Mouse (Mus musculus): Measurements from ENCODE around the gene Ttc9c. TPM values are rescaled to one million over a fixed set of nuclear protein-coding genes. Genes with fewer than 3 reads are reported as not detected.
A peak's percentile ranks its signal among the peaks of the same experiment; 100 is the strongest.

Gene Ttc9c
- polyA plus RNA-seq, 1 experiment from 2014 or later = 32.9 TPM

- Histone ChIP-seq H3K4me1 (peaks cover 19% of the 10 kb centered on the region), H3K36me3 (peaks cover 34% of the 10 kb centered on the region), H3K9ac (peak within 1 kb of the TSS; percentile 84), H3K9me3 (no peaks in the 10 kb centered on the region), H3K4me2 (peak within 1 kb of the TSS; percentile 84), H3K4me3 (peak within 1 kb of the TSS; percentile 76), H3K27me3 (replicated peaks) (no peaks in the 10 kb centered on the region), H3K27ac (replicated peaks) (peak within 1 kb of the TSS; percentile 90)
- under 1% methylated on average over 30 of the region's 30 CpGs for WGBS
- peak; percentile 97 for ATAC-seq (ENCODE audit: extremely low read depth, insufficient number of reproducible peaks, low FRiP score, low TSS enrichment)
Observed at GRCm38 (mm10) chr19:8802130-8802821, 16.9 kb downstream of the Ttc9c start, which contains the start of gene Zbtb3. Zbtb3 (plus strand) TSS chr19:8802555.

- H3K27me3 ChIP-seq (replicated peaks) = no peaks in the 10 kb centered on the region
- peak overlapping the region; percentile 93; the same call in 1 of the 2 replicates for H3K4me3 ChIP-seq
- peak overlapping the region; percentile 94; the same call in 1 of the 2 replicates for H3K9ac ChIP-seq
- no peak overlapping the region for H3K27ac ChIP-seq (replicated peaks)
- H3K4me2 ChIP-seq = peak overlapping the region; percentile 96
- peaks cover 28% of the 10 kb centered on the region for H3K36me3 ChIP-seq
- H3K9me3 ChIP-seq = no peaks in the 10 kb centered on the region
- no peak for ATAC-seq (ENCODE audit: extremely low read depth, insufficient number of reproducible peaks, low FRiP score, low TSS enrichment)
- peaks cover 22% of the 10 kb centered on the region for H3K4me1 ChIP-seq
Observed at GRCm38 (mm10) chr19:8798947-8799315, 20.2 kb downstream of the Ttc9c start.

DNA sequence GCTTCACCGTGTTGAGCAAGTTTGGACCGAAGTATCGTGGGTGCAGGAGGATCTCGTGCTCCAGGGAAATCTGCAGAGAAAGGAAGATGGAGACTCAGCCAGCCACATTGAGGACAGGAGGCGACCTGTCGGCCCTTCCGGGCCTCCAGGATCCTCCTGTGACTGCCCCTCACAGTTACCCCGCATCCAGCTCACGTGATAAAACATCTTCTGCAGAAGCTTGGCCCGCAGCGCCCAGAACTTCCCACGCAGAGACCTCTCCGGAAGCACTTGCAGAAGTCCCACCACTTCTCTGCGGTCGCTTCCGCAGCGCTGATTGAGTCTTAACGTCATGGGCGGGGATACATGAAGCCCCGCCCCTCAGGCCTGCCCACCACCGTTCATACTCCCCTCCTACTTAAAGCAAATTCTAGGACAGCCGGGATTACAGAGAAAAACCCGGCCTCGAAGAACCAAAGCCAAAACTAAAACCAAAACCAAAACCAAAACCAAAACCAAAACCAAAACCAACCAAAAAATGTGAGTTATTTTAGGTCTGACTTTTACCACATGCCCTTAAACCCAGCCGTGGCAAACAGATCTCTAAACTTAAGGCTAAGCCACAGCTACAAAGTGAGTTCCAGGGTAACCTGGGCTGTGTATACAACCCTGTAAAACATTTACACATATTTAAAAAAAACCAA, 20.7 kb downstream of the Ttc9c start, which contains the start of gene Polr2g:
Gene Polr2g (minus strand): TSS at position 314 of the 683 bp plus-strand sequence.
- no peaks in the 10 kb centered on the region for H3K9me3 ChIP-seq
- WGBS = 1% methylated on average over 25 of the region's 25 CpGs
- H3K4me2 ChIP-seq = peak within 1 kb of the TSS; percentile 96
- H3K4me3 ChIP-seq = peak within 1 kb of the TSS; percentile 93
- peak; percentile 69; the same call in 1 of the 2 replicates for ATAC-seq (ENCODE audit: extremely low read depth, insufficient number of reproducible peaks, low FRiP score, low TSS enrichment)
- H3K4me1 ChIP-seq = peaks cover 22% of the 10 kb centered on the region
- peak within 1 kb of the TSS; percentile 80 for H3K27ac ChIP-seq (replicated peaks)
- H3K9ac ChIP-seq = peak within 1 kb of the TSS; percentile 94
- H3K27me3 ChIP-seq (replicated peaks) = no peaks in the 10 kb centered on the region
- peaks cover 32% of the 10 kb centered on the region for H3K36me3 ChIP-seq

DNA sequence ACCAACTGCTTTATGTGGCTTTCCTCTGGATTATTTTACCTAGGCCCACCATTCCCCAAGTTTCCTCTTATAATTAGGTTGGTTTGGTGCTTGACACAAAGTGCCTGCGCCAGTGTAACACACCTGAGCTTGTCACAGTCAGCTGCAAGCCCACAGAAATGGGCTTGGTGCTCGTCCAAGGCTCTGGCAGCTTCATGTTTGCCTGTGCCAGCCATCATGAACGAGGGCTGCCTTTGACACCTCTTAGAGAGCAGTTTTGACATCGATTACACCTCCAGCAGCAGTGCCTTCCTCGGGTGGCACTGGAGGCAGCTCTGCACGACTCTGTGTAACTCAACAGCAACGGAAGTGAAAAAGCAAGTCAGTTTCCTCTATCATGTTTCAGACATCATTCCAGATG, 29.0 kb downstream of the Ttc9c start:
- H3K27ac ChIP-seq (replicated peaks) = no peak overlapping the region
- H3K36me3 ChIP-seq = peaks cover 41% of the 10 kb centered on the region
- H3K4me2 ChIP-seq = no peak overlapping the region
- peaks cover 8% of the 10 kb centered on the region for H3K4me1 ChIP-seq
- no peak overlapping the region for H3K4me3 ChIP-seq
- no peaks in the 10 kb centered on the region for H3K9me3 ChIP-seq
- no peak for ATAC-seq (ENCODE audit: extremely low read depth, insufficient number of reproducible peaks, low FRiP score, low TSS enrichment)
- H3K9ac ChIP-seq = no peak overlapping the region
- H3K27me3 ChIP-seq (replicated peaks) = no peaks in the 10 kb centered on the region
- WGBS = 74% methylated on average over 7 of the region's 7 CpGs

- H3K4me3 ChIP-seq = no peak overlapping the region
- ATAC-seq (ENCODE audit: extremely low read depth, insufficient number of reproducible peaks, low FRiP score, low TSS enrichment) = no peak
- H3K4me1 ChIP-seq = peaks cover 13% of the 10 kb centered on the region
- no peak overlapping the region for H3K9ac ChIP-seq
- no peak overlapping the region for H3K27ac ChIP-seq (replicated peaks)
- H3K27me3 ChIP-seq (replicated peaks) = no peaks in the 10 kb centered on the region
- peaks cover 34% of the 10 kb centered on the region for H3K36me3 ChIP-seq
- no peaks in the 10 kb centered on the region for H3K9me3 ChIP-seq
- 74% methylated on average over 1 of the region's 1 CpGs for WGBS
- H3K4me2 ChIP-seq = no peak overlapping the region
Observed at GRCm38 (mm10) chr19:8789171-8789570, 30.0 kb downstream of the Ttc9c start.

DNA sequence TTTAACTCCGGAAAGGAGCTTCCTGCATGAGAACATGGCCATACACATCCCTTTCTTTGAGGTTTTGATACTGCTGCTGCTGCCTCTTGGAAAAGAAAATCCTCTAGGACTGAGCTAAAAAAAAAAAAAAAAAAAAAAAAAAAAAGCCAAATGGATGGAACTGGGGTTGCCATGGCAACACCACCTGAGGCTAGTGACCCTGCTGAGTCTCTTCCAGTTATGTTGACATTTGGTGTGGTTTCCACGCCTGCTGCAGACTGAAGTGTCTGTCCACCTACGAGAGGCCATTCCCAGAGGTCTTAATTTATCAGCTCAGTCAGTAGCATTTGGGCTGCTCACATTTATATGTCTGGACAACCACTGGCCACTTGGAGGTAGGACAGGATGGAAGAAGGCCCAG, 30.6 kb downstream of the Ttc9c start:
- H3K36me3 ChIP-seq = peaks cover 33% of the 10 kb centered on the region
- no peak overlapping the region for H3K9ac ChIP-seq
- no peak overlapping the region for H3K27ac ChIP-seq (replicated peaks)
- ATAC-seq (ENCODE audit: extremely low read depth, insufficient number of reproducible peaks, low FRiP score, low TSS enrichment) = no peak
- no peak overlapping the region for H3K4me2 ChIP-seq
- 30% methylated on average over 3 of the region's 3 CpGs for WGBS
- H3K4me1 ChIP-seq = peaks cover 13% of the 10 kb centered on the region
- no peaks in the 10 kb centered on the region for H3K27me3 ChIP-seq (replicated peaks)
- no peaks in the 10 kb centered on the region for H3K9me3 ChIP-seq
- no peak overlapping the region for H3K4me3 ChIP-seq

DNA sequence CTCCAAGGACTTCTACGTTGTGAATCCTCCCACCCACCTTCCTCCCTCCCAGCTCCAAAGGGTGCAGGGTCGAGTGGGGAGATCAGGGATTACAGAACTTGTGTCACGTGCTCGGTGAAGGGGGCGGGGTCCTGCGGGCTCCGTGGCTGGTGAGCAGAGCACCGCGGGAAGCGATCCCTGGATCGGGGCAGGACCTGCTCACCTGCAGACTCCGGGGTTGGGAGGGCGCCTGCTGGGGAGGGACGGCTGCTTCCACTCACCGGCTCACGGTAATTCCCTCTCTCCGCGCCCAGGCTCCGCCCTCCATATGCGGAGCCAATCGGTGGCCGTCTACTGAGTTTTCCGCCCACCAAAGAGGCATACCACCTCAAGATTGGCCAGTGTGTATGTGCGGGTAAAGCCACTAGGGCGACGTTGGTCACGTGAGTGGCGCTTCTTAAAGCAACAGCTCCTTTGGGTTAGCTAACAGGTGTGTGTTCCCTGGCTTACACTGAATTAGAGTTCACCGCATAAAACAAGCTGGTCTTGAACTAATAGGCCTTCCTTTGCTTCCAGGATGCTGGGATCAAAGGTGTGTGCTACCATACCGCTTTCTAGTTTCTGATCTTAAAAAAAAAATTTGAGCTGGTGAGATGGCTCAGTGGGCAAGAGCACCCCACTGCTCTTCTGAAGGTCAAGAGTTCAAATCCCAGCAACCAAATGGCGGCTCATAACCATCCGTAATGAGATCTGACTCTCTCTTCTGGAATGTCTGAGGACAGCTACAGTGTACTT, 32.9 kb downstream of the Ttc9c start, which contains the start of gene Taf6l:
Gene Taf6l (minus strand): TSS at position 410 of the 774 bp plus-strand sequence.
- 1% methylated on average over 32 of the region's 32 CpGs for WGBS
- Histone ChIP-seq H3K27me3 (replicated peaks) (no peaks in the 10 kb centered on the region), H3K4me2 (peak within 1 kb of the TSS; percentile 81), H3K4me1 (peaks cover 13% of the 10 kb centered on the region), H3K9ac (peak within 1 kb of the TSS; percentile 89), H3K9me3 (no peaks in the 10 kb centered on the region), H3K4me3 (peak within 1 kb of the TSS; percentile 81), H3K27ac (replicated peaks) (peak within 1 kb of the TSS; percentile 83), H3K36me3 (peaks cover 36% of the 10 kb centered on the region)
- peak; percentile 96 for ATAC-seq (ENCODE audit: extremely low read depth, insufficient number of reproducible peaks, low FRiP score, low TSS enrichment)

DNA sequence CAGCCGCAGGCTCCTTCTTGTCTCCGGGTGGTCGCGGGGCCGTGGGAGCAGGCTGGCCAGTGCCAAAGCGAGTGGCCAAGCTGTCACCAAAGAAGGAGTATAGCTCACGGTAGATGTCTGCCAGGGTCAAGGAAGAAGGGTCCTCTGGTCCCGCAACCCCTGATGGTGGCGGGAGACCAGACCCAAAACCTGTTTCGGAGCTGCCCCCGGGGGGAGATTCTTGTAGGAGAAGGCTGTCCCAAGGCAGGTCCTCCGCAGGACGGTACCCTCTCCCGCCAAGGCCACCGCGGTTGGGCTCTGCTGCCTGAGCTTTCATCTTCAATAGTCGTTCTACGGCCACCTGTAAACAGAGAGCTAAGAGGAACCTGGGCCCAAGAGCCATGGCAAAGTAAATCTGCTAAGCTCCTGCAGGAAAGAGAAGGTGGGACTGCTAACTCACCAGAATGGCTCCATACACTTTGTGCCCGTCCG, 44.1 kb downstream of the Ttc9c start:
- WGBS = 3% methylated on average over 20 of the region's 20 CpGs
- H3K4me1 ChIP-seq = peaks cover 38% of the 10 kb centered on the region
- H3K36me3 ChIP-seq = peaks cover 64% of the 10 kb centered on the region
- H3K27me3 ChIP-seq (replicated peaks) = no peaks in the 10 kb centered on the region
- peak overlapping the region; percentile 93 for H3K9ac ChIP-seq
- peak overlapping the region; percentile 92 for H3K4me2 ChIP-seq
- peak overlapping the region; percentile 83 for H3K4me3 ChIP-seq
- H3K27ac ChIP-seq (replicated peaks) = peak overlapping the region; percentile 98
- H3K9me3 ChIP-seq = no peaks in the 10 kb centered on the region
- ATAC-seq (ENCODE audit: extremely low read depth, insufficient number of reproducible peaks, low FRiP score, low TSS enrichment) = no peak

- Histone ChIP-seq H3K36me3 (peaks cover 67% of the 10 kb centered on the region), H3K27me3 (replicated peaks) (no peaks in the 10 kb centered on the region), H3K4me1 (peaks cover 38% of the 10 kb centered on the region), H3K9ac (peak within 1 kb of the TSS; percentile 93), H3K9me3 (no peaks in the 10 kb centered on the region), H3K27ac (replicated peaks) (peak within 1 kb of the TSS; percentile 98), H3K4me3 (peak within 1 kb of the TSS; percentile 83), H3K4me2 (peak within 1 kb of the TSS; percentile 92)
- ATAC-seq (ENCODE audit: extremely low read depth, insufficient number of reproducible peaks, low FRiP score, low TSS enrichment) = peak; percentile 87
- WGBS = under 1% methylated on average over 53 of the region's 68 CpGs
Observed at GRCm38 (mm10) chr19:8774086-8774835, 44.9 kb downstream of the Ttc9c start, which contains the start of gene Tmem179b. Tmem179b (minus strand) TSS chr19:8774467.

DNA sequence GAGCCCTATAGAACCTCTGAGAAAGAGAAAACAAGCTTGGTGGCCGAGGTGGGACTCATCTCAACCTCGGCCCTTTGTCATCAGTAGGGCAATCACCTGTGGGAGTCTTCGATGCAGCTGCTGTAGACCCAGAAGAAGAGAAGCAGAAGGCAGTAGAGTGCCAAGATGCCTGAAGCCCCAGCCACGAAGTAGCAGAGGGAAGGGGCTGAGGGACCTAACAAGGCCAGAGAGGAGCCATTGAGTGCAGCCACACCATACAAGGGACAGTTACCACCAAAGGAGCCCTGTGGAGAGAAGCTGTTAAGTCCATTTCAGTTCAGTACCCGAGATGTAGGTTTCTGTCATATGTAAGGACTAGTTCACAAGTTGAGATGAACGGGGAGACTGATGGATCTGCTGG, 45.7 kb downstream of the Ttc9c start:
- peak overlapping the region; percentile 83 for H3K4me3 ChIP-seq
- no peaks in the 10 kb centered on the region for H3K27me3 ChIP-seq (replicated peaks)
- peaks cover 38% of the 10 kb centered on the region for H3K4me1 ChIP-seq
- peak overlapping the region; percentile 93 for H3K9ac ChIP-seq
- H3K36me3 ChIP-seq = peaks cover 67% of the 10 kb centered on the region
- peak overlapping the region; percentile 98 for H3K27ac ChIP-seq (replicated peaks)
- peak overlapping the region; percentile 92 for H3K4me2 ChIP-seq
- H3K9me3 ChIP-seq = no peaks in the 10 kb centered on the region
- no peak for ATAC-seq (ENCODE audit: extremely low read depth, insufficient number of reproducible peaks, low FRiP score, low TSS enrichment)
- 45% methylated on average over 6 of the region's 6 CpGs for WGBS

All from heart, embryonic 13.5 days (tissue).